Mouse (Mus musculus): Measurements from ENCODE around the gene Slc25a25. TPM values are rescaled to one million over a fixed set of nuclear protein-coding genes. Genes with fewer than 3 reads are reported as not detected.

Slc25a25 gene
- polyA plus RNA-seq, 1 experiment from 2014 or later, result 39.2 TPM

DNA sequence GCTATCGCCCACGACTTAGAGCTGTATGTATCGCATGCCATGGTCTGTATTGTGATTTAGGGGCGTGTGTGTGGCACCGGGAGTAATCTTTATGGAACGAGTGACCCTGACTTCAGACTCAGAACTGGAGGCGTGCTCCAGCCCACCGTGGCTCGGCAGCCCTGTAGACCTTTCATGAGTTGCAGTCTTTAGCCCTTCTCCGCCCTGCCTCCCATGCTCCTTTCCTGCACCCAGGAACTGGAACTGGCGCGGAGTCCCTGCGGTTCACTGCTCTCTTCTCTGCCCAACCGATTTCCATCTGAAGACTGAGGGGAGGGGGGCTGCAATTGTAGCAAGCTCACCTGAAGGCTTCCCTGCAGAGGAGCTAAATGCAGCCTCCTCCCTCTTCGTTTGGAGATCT lies 54.5 kb downstream of the Slc25a25 start:
- H3K9me3 ChIP-seq (ENCODE audit: control insufficient read depth, low read length), result no peaks in the 10 kb centered on the region
- peak overlapping the region; percentile 89 for H3K27ac ChIP-seq
- peak overlapping the region; percentile 92 for H3K9ac ChIP-seq
- H3K4me1 ChIP-seq (replicated peaks; ENCODE audit: control insufficient read depth, insufficient read depth, low read length), result peaks cover 16% of the 10 kb centered on the region
- no peak for ATAC-seq (ENCODE audit: low FRiP score)
- no peaks in the 10 kb centered on the region for H3K27me3 ChIP-seq (ENCODE audit: control insufficient read depth, insufficient read depth, low read length)
- peak overlapping the region; percentile 89 for H3K4me3 ChIP-seq (replicated peaks; ENCODE audit: low read length)
- DNase-seq (ENCODE audit: low spot score), result no peak
- H3K36me3 ChIP-seq (replicated peaks; ENCODE audit: control insufficient read depth, insufficient read depth), result peaks cover 18% of the 10 kb centered on the region
- WGBS, result under 1% methylated on average over 15 of the region's 15 CpGs
- peak overlapping the region; percentile 81 for H3K4me2 ChIP-seq (replicated peaks)

DNA sequence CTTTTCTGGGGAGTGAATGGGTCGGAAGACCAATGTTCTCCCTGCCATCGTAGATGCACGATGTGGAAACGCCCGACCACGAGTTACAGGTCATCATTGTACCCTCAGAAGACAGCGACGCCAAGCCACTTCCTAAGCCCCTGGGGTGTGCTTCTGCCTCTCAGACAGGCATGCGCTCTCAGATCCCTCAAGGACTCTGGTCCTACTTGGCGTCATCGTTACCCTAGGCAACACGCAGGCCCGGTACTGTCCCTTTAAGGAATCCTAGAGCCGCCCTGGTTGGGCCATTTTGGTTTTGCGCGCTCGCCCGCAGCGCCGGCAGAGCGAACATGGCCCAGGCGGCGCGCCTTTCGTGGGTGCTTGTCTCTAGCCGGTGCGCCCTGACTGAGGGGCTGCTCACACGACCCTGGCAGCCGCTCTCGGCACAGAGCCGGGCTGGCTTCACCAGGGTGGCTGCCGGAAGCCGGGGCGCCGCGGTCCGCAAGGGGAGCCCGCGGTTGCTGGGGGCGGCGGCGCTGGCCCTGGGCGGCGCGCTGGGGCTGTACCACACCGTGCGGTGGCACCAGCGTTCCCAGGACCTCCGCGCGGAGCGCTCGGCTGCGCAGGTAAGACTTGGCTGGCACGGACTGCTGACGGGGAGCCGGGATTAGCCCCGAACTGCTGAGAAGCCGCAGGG lies 55.2 kb downstream of the Slc25a25 start:
- H3K36me3 ChIP-seq (replicated peaks; ENCODE audit: control insufficient read depth, insufficient read depth), result peaks cover 12% of the 10 kb centered on the region
- H3K4me3 ChIP-seq (replicated peaks; ENCODE audit: low read length), result peak overlapping the region; percentile 89
- H3K27me3 ChIP-seq (ENCODE audit: control insufficient read depth, insufficient read depth, low read length), result no peaks in the 10 kb centered on the region
- peaks cover 16% of the 10 kb centered on the region for H3K4me1 ChIP-seq (replicated peaks; ENCODE audit: control insufficient read depth, insufficient read depth, low read length)
- under 1% methylated on average over 57 of the region's 59 CpGs for WGBS
- H3K9me3 ChIP-seq (ENCODE audit: control insufficient read depth, low read length), result no peaks in the 10 kb centered on the region
- peak overlapping the region; percentile 92 for H3K9ac ChIP-seq
- ATAC-seq (ENCODE audit: low FRiP score) (peak; percentile 95), DNase-seq (ENCODE audit: low spot score) (peak; percentile 90)
- peak overlapping the region; percentile 89 for H3K27ac ChIP-seq
- H3K4me2 ChIP-seq (replicated peaks), result peak overlapping the region; percentile 81

DNA sequence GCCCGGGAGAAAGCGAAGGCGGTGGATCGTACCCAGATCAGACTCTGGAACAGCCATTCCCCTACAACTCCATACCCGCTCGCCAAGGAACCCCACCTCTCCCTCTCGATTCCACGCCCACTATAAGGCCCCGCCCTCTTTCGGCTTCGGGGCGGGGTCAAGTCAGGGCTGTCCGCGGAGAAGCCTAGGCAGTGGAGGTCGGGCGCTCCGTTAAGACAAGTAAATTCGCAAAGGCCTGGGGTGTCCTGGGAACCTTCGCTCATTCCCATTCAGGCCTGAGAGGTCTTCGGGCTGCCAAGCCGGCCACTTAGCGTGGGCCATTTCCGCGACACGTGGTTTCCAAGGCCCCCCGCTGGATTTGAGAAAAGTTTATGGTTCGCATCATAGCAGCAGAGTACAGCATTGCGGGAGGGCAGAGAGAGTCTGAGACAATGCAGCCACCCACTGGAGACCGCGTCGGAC lies 55.7 kb downstream of the Slc25a25 start, which contains the start of gene Ptges2:
Gene Ptges2 (plus strand): TSS at position 413 of the 462 bp plus-strand sequence.
- DNase-seq (ENCODE audit: low spot score), result peak; percentile 87
- H3K9me3 ChIP-seq (ENCODE audit: control insufficient read depth, low read length), result no peaks in the 10 kb centered on the region
- under 1% methylated on average over 31 of the region's 31 CpGs for WGBS

DNA sequence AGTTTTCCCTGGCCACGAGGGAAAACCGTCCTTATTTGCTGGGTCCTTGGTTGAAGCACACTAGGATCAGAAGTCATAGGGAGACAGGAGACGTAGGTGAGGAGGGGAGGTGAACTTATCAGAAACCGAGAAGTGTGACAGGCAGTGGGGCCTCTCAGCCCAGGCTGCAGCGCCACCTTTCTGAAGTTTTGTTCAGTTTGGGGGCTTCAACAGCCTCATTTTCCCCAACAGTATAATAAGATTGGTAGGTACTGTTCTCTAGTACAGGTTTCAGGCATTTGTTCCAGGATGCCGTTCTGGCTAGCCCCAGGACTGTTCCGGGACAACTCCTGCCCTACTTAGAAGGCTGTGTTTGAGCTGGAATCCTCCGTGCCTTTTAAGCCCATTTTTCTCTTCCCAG lies 56.3 kb downstream of the Slc25a25 start:
- DNase-seq (ENCODE audit: low spot score) (peak; percentile 30), ATAC-seq (ENCODE audit: low FRiP score) (peak; percentile 3; the same call in 1 of the 2 replicates)
- Histone ChIP-seq H3K4me2 (replicated peaks) (peak overlapping the region; percentile 81), H3K36me3 (replicated peaks; ENCODE audit: control insufficient read depth, insufficient read depth) (peaks cover 3% of the 10 kb centered on the region; the same call in 1 of the 2 replicates), H3K9me3 (ENCODE audit: control insufficient read depth, low read length) (no peaks in the 10 kb centered on the region), H3K9ac (peak overlapping the region; percentile 92), H3K27ac (peak overlapping the region; percentile 89), H3K4me1 (replicated peaks; ENCODE audit: control insufficient read depth, insufficient read depth, low read length) (peaks cover 16% of the 10 kb centered on the region), H3K27me3 (ENCODE audit: control insufficient read depth, insufficient read depth, low read length) (no peaks in the 10 kb centered on the region), H3K4me3 (replicated peaks; ENCODE audit: low read length) (peak overlapping the region; percentile 89)
- 6% methylated on average over 8 of the region's 8 CpGs for WGBS

More for the DNA sequence above, 55.7 kb downstream of the Slc25a25 start, which contains the start of gene Ptges2:
- peak within 1 kb of the TSS; percentile 92 for H3K9ac ChIP-seq
- H3K4me2 ChIP-seq (replicated peaks), result peak within 1 kb of the TSS; percentile 81
- no peaks in the 10 kb centered on the region for H3K27me3 ChIP-seq (ENCODE audit: control insufficient read depth, insufficient read depth, low read length)
- H3K4me3 ChIP-seq (replicated peaks; ENCODE audit: low read length), result peak within 1 kb of the TSS; percentile 89
- peak within 1 kb of the TSS; percentile 89 for H3K27ac ChIP-seq
- peak; percentile 92 for ATAC-seq (ENCODE audit: low FRiP score)
- peaks cover 16% of the 10 kb centered on the region for H3K4me1 ChIP-seq (replicated peaks; ENCODE audit: control insufficient read depth, insufficient read depth, low read length)
- H3K36me3 ChIP-seq (replicated peaks; ENCODE audit: control insufficient read depth, insufficient read depth), result peaks cover 6% of the 10 kb centered on the region

- Histone ChIP-seq H3K27ac (no peak overlapping the region), H3K36me3 (replicated peaks; ENCODE audit: control insufficient read depth, insufficient read depth) (no peaks in the 10 kb centered on the region), H3K27me3 (ENCODE audit: control insufficient read depth, insufficient read depth, low read length) (no peaks in the 10 kb centered on the region), H3K4me2 (replicated peaks) (no peak overlapping the region), H3K4me3 (replicated peaks; ENCODE audit: low read length) (no peak overlapping the region), H3K4me1 (replicated peaks; ENCODE audit: control insufficient read depth, insufficient read depth, low read length) (peaks cover 8% of the 10 kb centered on the region), H3K9ac (no peak overlapping the region), H3K9me3 (ENCODE audit: control insufficient read depth, low read length) (no peaks in the 10 kb centered on the region)
- DNase-seq (ENCODE audit: low spot score) (no peak), ATAC-seq (ENCODE audit: low FRiP score) (no peak)
- 82% methylated on average over 5 of the region's 5 CpGs for WGBS
These were observed 59.2 kb downstream of the Slc25a25 start for GRCm38 (mm10) chr2:32392063-32392462.

DNA sequence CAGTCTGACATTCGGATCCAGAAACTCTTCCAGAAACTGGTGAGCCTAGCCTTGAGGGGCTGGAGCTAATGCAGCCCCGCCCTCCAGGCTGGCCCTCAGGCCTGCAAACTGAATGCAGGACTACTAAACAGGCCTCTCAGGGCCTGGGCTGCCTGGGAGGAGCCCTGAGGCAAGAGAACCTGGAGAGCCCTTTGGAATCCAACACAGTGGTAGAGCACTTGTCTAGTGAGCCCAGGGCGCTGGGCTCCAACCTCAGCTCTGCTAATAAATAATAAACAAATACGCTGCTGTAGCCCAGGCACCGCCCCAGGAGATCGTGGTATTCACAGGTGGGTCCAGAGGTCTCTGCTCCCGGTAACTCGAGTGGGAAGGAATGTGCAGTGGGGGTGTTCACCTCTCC lies 60.4 kb downstream of the Slc25a25 start:
- Histone ChIP-seq H3K4me1 (replicated peaks; ENCODE audit: control insufficient read depth, insufficient read depth, low read length) (peaks cover 5% of the 10 kb centered on the region; the same call in 1 of the 2 replicates), H3K27me3 (ENCODE audit: control insufficient read depth, insufficient read depth, low read length) (no peaks in the 10 kb centered on the region), H3K4me3 (replicated peaks; ENCODE audit: low read length) (no peak overlapping the region), H3K9me3 (ENCODE audit: control insufficient read depth, low read length) (no peaks in the 10 kb centered on the region), H3K36me3 (replicated peaks; ENCODE audit: control insufficient read depth, insufficient read depth) (no peaks in the 10 kb centered on the region), H3K27ac (no peak overlapping the region), H3K9ac (no peak overlapping the region), H3K4me2 (replicated peaks) (no peak overlapping the region)
- DNase-seq (ENCODE audit: low spot score) (no peak), ATAC-seq (ENCODE audit: low FRiP score) (no peak)
- WGBS, result 74% methylated on average over 8 of the region's 8 CpGs

DNA sequence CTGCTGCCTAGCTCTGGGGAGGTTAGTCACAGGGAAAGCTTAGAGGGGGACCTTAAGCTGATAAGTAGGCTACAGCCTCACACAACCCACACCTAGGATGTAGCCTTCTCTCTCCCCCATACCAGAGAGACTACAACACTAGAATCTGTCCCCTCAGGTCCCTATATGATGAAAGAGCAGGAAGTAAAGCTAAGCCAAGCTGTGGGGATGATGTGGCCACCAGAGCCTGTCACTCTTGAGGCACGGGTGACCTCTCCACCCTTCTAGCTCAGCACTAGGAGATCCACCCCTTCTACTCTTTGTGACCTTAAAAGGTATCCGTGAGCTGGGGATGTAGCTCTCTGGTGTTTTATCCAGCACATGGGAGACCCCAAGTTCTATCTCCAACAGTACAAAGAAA lies 62.1 kb downstream of the Slc25a25 start:
- no peak overlapping the region for H3K9ac ChIP-seq
- ATAC-seq (ENCODE audit: low FRiP score), result no peak
- no peak overlapping the region for H3K4me3 ChIP-seq (replicated peaks; ENCODE audit: low read length)
- H3K36me3 ChIP-seq (replicated peaks; ENCODE audit: control insufficient read depth, insufficient read depth), result no peaks in the 10 kb centered on the region
- H3K4me2 ChIP-seq (replicated peaks), result no peak overlapping the region
- DNase-seq (ENCODE audit: low spot score), result no peak
- H3K9me3 ChIP-seq (ENCODE audit: control insufficient read depth, low read length), result no peaks in the 10 kb centered on the region
- H3K27ac ChIP-seq, result no peak overlapping the region
- H3K27me3 ChIP-seq (ENCODE audit: control insufficient read depth, insufficient read depth, low read length), result no peaks in the 10 kb centered on the region
- 81% methylated on average over 2 of the region's 2 CpGs for WGBS
- no peaks in the 10 kb centered on the region for H3K4me1 ChIP-seq (replicated peaks; ENCODE audit: control insufficient read depth, insufficient read depth, low read length)

DNA sequence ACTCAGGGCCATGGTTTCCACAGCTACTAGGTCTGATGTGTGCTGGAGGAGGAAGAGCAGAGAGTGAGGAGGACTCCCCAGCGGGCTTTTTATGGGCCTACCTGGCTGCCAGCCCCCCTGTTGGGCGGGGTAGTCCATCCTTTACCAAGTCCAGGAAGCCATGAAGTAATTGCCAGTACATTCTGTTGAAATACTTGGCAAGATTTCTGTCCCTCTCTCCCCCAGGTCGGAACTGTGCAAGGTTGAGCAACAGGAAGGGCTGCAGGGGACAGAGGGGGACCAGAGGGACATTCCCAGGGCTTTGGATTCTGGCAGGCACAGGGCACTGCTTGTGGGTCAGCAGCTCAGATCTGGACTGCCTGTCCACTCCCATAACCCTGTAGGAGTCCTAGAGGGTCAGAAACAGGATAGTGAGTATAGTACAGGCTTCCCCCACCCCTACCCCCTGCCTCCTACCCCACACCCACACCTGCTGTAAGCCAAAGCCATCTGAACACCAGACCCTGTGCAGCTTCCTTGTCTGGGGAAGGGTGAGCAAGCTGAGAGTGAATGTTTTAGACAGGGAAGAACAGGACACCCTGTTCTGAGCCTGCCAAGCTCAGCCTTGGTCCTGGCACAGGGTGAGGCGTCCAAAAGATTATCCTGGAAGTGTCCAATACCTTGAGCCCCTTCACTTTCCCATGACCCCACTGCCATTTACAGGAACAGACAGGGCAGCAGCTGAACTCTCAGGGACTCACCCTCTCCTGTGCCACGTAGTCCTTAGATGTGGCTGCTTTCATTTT lies 63.3 kb downstream of the Slc25a25 start, which contains the start of gene Lcn2:
Gene Lcn2 (minus strand): TSS at position 547 of the 785 bp plus-strand sequence.
- no peak within 1 kb of the TSS for H3K4me3 ChIP-seq (replicated peaks; ENCODE audit: low read length)
- no peaks in the 10 kb centered on the region for H3K36me3 ChIP-seq (replicated peaks; ENCODE audit: control insufficient read depth, insufficient read depth)
- no peak for ATAC-seq (ENCODE audit: low FRiP score)
- no peaks in the 10 kb centered on the region for H3K9me3 ChIP-seq (ENCODE audit: control insufficient read depth, low read length)
- no peak within 1 kb of the TSS for H3K9ac ChIP-seq
- H3K27ac ChIP-seq, result no peak within 1 kb of the TSS
- 61% methylated on average over 5 of the region's 5 CpGs for WGBS
- no peaks in the 10 kb centered on the region for H3K4me1 ChIP-seq (replicated peaks; ENCODE audit: control insufficient read depth, insufficient read depth, low read length)
- no peak for DNase-seq (ENCODE audit: low spot score)
- H3K27me3 ChIP-seq (ENCODE audit: control insufficient read depth, insufficient read depth, low read length), result no peaks in the 10 kb centered on the region
- H3K4me2 ChIP-seq (replicated peaks), result no peak within 1 kb of the TSS

- Histone ChIP-seq H3K4me3 (replicated peaks; ENCODE audit: low read length) (no peak overlapping the region), H3K9ac (no peak overlapping the region), H3K4me1 (replicated peaks; ENCODE audit: control insufficient read depth, insufficient read depth, low read length) (peaks cover 7% of the 10 kb centered on the region), H3K36me3 (replicated peaks; ENCODE audit: control insufficient read depth, insufficient read depth) (peaks cover 18% of the 10 kb centered on the region), H3K4me2 (replicated peaks) (no peak overlapping the region), H3K9me3 (ENCODE audit: control insufficient read depth, low read length) (no peaks in the 10 kb centered on the region), H3K27me3 (ENCODE audit: control insufficient read depth, insufficient read depth, low read length) (no peaks in the 10 kb centered on the region), H3K27ac (no peak overlapping the region)
- 88% methylated on average over 2 of the region's 2 CpGs for WGBS
- DNase-seq (ENCODE audit: low spot score) (no peak), ATAC-seq (ENCODE audit: low FRiP score) (no peak)
These were observed 68.6 kb downstream of the Slc25a25 start for GRCm38 (mm10) chr2:32382689-32383088.

Data from hindbrain, embryonic 14.5 days (tissue).